In the genomic region with DNA sequence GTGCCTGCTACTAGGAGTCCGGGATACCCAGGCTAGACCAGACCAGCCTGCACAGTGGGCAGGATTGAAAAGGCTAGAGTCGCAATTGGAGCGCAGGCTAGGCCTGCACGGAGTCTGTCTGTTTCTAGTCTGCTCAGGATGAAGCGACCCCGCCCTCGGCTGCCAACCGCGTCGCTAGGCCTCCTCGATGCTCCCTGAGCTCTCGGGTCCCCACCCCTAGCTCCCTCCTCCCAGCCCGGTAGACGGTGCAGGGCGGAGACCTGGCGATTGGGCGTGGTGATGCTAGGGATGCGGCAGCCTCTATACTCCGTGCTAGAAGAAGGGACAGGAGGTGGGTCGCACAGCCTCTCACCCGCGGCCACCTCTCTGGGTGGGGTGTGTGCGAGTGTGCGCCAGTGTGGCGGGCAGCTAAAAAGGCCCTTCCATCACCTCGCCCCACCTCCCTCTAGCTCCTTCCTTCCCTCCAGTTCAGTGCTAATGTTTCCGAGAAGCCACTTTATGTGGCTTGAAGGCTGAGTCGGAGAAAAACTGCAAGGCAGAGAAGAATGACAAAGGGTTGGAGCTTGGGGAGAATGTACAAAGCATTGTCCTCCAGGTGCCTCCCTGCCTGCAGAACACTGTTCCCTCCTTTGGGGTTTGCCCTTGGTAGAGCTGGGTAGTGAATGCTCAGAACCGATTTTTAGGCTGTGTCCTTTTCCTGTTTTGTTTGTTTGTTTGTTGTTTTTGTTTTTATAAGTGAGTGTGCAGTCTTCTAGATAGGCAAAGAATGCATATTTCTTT, we compare ENCODE assay signal across 9 mouse cellular contexts. TPM values are rescaled to one million over a fixed set of nuclear protein-coding genes. Genes with fewer than 3 reads are reported as not detected.
DNase-seq lines count a peak whose midpoint lies in the region; ATAC-seq lines count a peak whose summit lies in the region.
"Had no signal": no experiment of that assay in that cellular context is flagged by ENCODE, and none has a peak within 500 bp of the region (broad histone marks: within the 10 kb centered on the region; RNA-seq: fewer than 3 reads in every experiment).

Gene Scn9a (minus strand): TSS at position 383 of the 780 bp plus-strand sequence.

- peak; percentile 89 for ATAC-seq in embryonic facial prominence, embryonic 12.5 days (ENCODE audit: insufficient number of reproducible peaks, insufficient read depth, low FRiP score, low TSS enrichment)
- ATAC-seq in intestine, embryonic 15.5 days: peak; percentile 80
- peak; percentile 58; the same call in 1 of the 2 replicates for ATAC-seq in stomach, embryonic 16.5 days (ENCODE audit: insufficient read depth, low FRiP score)

- 3% methylated on average over 29 of the region's 29 CpGs for WGBS in embryonic facial prominence, embryonic 12.5 days
- 3% methylated on average over 28 of the region's 29 CpGs for WGBS in intestine, embryonic 15.5 days
- 2% methylated on average over 29 of the region's 29 CpGs for WGBS in midbrain, embryonic 10.5 days
- WGBS in stomach, embryonic 16.5 days: 2% methylated on average over 29 of the region's 29 CpGs

- peaks cover 19% of the 10 kb centered on the region; the same call in 1 of the 2 replicates for H3K27me3 ChIP-seq in embryonic facial prominence, embryonic 12.5 days
- peaks cover 7% of the 10 kb centered on the region for H3K27me3 ChIP-seq in intestine, embryonic 15.5 days (replicated peaks)
- H3K27me3 ChIP-seq in midbrain, embryonic 10.5 days (ENCODE audit: low read depth, poor library complexity, severe bottlenecking): peaks cover 26% of the 10 kb centered on the region
- 0 out of 2 replicates have a peak, but pooled peaks cover 11% of the 10 kb centered on the region for H3K27me3 ChIP-seq in stomach, embryonic 16.5 days (ENCODE audit: control insufficient read depth, insufficient read depth, low read length)

- no peaks in the 10 kb centered on the region for H3K9me3 ChIP-seq in embryonic facial prominence, embryonic 12.5 days
- no peaks in the 10 kb centered on the region for H3K9me3 ChIP-seq in intestine, embryonic 15.5 days
- H3K9me3 ChIP-seq in midbrain, embryonic 10.5 days (replicated peaks): no peaks in the 10 kb centered on the region
- H3K9me3 ChIP-seq in stomach, embryonic 16.5 days (replicated peaks; ENCODE audit: control insufficient read depth, low read length): no peaks in the 10 kb centered on the region

- DNase-seq in gastrocnemius, postnatal 10 days: peak; percentile 4
- DNase-seq in gastrocnemius, adult 8-10 months (ENCODE audit: low spot score in 2 of 2): no peak
- peak; percentile 90 for DNase-seq in MN1 (ENCODE audit: low spot score)
- DNase-seq in midbrain, embryonic 10.5 days (ENCODE audit: low spot score): peak; percentile 60
- DNase-seq in thymus, postnatal 25 days: no peak

- H3K9ac ChIP-seq in embryonic facial prominence, embryonic 12.5 days: no peak within 1 kb of the TSS
- no peak within 1 kb of the TSS for H3K9ac ChIP-seq in intestine, embryonic 15.5 days
- H3K9ac ChIP-seq in stomach, embryonic 16.5 days (ENCODE audit: low read length): no peak within 1 kb of the TSS

- H3K4me3 ChIP-seq in embryonic facial prominence, embryonic 12.5 days: peak within 1 kb of the TSS; percentile 38
- H3K4me3 ChIP-seq in intestine, embryonic 15.5 days (replicated peaks): peak within 1 kb of the TSS; percentile 9
- H3K4me3 ChIP-seq in midbrain, embryonic 10.5 days: peak within 1 kb of the TSS; percentile 60
- H3K4me3 ChIP-seq in stomach, embryonic 16.5 days (replicated peaks; ENCODE audit: low read length): peak within 1 kb of the TSS; percentile 22

- H3K4me1 ChIP-seq in embryonic facial prominence, embryonic 12.5 days: no peaks in the 10 kb centered on the region
- H3K4me1 ChIP-seq in intestine, embryonic 15.5 days (replicated peaks): 0 out of 2 replicates have a peak, but pooled peaks cover 5% of the 10 kb centered on the region
- H3K4me1 ChIP-seq in midbrain, embryonic 10.5 days: peaks cover 11% of the 10 kb centered on the region
- no peaks in the 10 kb centered on the region for H3K4me1 ChIP-seq in stomach, embryonic 16.5 days (ENCODE audit: control insufficient read depth, insufficient read depth, low read length)

- H3K36me3 ChIP-seq in embryonic facial prominence, embryonic 12.5 days: no peaks in the 10 kb centered on the region
- no peaks in the 10 kb centered on the region for H3K36me3 ChIP-seq in intestine, embryonic 15.5 days
- H3K36me3 ChIP-seq in midbrain, embryonic 10.5 days: no peaks in the 10 kb centered on the region
- H3K36me3 ChIP-seq in stomach, embryonic 16.5 days (ENCODE audit: control insufficient read depth, insufficient read depth, low read length): no peaks in the 10 kb centered on the region

- no peak within 1 kb of the TSS for H3K27ac ChIP-seq in embryonic facial prominence, embryonic 12.5 days
- no peak within 1 kb of the TSS for H3K27ac ChIP-seq in intestine, embryonic 15.5 days
- H3K27ac ChIP-seq in midbrain, embryonic 10.5 days (replicated peaks): peak within 1 kb of the TSS; percentile 55; the same call in 1 of the 2 replicates
- H3K27ac ChIP-seq in stomach, embryonic 16.5 days (ENCODE audit: low read length): no peak within 1 kb of the TSS

- peak within 1 kb of the TSS; percentile 58 for H3K4me2 ChIP-seq in embryonic facial prominence, embryonic 12.5 days (replicated peaks)
- peak within 1 kb of the TSS; percentile 51 for H3K4me2 ChIP-seq in intestine, embryonic 15.5 days (replicated peaks)
- H3K4me2 ChIP-seq in stomach, embryonic 16.5 days (ENCODE audit: low read depth, low read length): peak within 1 kb of the TSS; percentile 42

RNA-seq across cellular contexts. Expression of gene Scn9a, which starts in this region (rescaled TPM):
- under 1 TPM; 0.02 to 0.11 TPM for total RNA-seq in gastrocnemius, postnatal 10 days (2021)
- total RNA-seq in gastrocnemius, adult 8-10 months (2022): not detected
- polyA plus RNA-seq in embryonic facial prominence, embryonic 12.5 days (2016; fragmentation: Nextera tagmentation; extraction: Ambion mirVana): 6.2 and 7.5 TPM in 2 replicates
- polyA plus RNA-seq in intestine, embryonic 15.5 days (2015; fragmentation: Nextera tagmentation; extraction: Ambion mirVana): 1.2 and 1.3 TPM in 2 replicates
- 1.2 and 1.7 TPM in 2 replicates for polyA plus RNA-seq in midbrain, embryonic 10.5 days (2016; fragmentation: Nextera tagmentation; extraction: Ambion mirVana)
- 1.1 TPM in 2 replicates for polyA plus RNA-seq in stomach, embryonic 16.5 days (2015; fragmentation: Nextera tagmentation; extraction: Ambion mirVana)
- polyA plus RNA-seq: spleen, adult 2 months had no signal

Comparison
In these comparisons a context has a peak if more than half of its experiments do, and no peak if none do; other contexts are left out.
1. Peak in DNase-seq in gastrocnemius, postnatal 10 days; RNA of the gene not detected or under 1 TPM.
2. DNase-seq: peak in MN1 (single experiment) and midbrain, embryonic 10.5 days (single experiment); none in gastrocnemius, adult 8-10 months (0 of 2) and thymus, postnatal 25 days (single experiment).
3. H3K4me3 ChIP-seq: peak in every context shown above with its lines; median percentile 60 in midbrain, embryonic 10.5 days; 38 in embryonic facial prominence, embryonic 12.5 days; 22 in stomach, embryonic 16.5 days; 9 in intestine, embryonic 15.5 days.
4. Peak in every context shown above with its lines, with median percentiles within 50 percentile points of each other: ATAC-seq and H3K4me2 ChIP-seq.